Mouse (Mus musculus): ENCODE results near the gene Dlx6. TPM values are rescaled to one million over a fixed set of nuclear protein-coding genes. Genes with fewer than 3 reads are reported as not detected.

The Dlx6 gene
- total RNA-seq (2014; rRNA removed) (19.7 and 28.9 TPM in 2 replicates), polyA plus RNA-seq (2015; fragmentation: Nextera tagmentation; extraction: Ambion mirVana) (3.7 and 4.9 TPM in 2 replicates)

DNA sequence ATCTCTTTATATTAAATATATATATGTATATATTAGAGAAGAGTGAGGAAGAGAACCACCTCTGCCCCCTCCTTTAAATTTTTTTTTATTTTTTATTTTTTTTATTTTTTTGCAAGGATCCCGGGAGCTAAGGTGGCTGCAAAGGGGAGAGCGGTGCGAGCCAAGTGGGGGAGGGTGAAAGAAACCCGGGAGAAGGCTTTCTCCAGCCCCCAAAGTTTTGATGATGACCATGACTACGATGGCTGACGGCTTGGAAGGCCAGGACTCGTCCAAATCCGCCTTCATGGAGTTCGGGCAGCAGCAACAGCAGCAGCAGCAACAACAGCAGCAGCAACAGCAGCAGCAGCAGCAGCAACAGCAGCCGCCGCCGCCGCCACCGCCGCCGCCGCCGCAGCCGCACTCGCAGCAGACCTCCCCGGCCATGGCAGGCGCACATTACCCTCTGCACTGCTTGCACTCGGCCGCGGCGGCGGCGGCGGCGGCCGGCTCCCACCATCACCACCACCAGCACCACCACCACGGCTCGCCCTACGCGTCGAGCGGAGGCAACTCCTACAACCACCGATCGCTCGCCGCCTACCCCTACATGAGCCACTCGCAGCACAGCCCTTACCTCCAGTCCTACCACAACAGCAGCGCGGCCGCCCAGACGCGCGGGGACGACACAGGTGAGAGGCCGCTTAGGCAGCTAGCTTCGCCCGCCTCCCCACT lies at the start of gene Dlx6:
TSS of gene Dlx6 (plus strand) at position 175 of the 711 bp plus-strand sequence.
- 3% methylated on average over 43 of the region's 52 CpGs for WGBS
- H3K27me3 ChIP-seq (ENCODE audit: insufficient read depth, low read length): peaks cover 34% of the 10 kb centered on the region
- H3K36me3 ChIP-seq (ENCODE audit: insufficient read depth): no peaks in the 10 kb centered on the region
- DNase-seq: peak; percentile 41
- H3K4me3 ChIP-seq (ENCODE audit: low read depth, low read length): peak within 1 kb of the TSS; percentile 50
- no peaks in the 10 kb centered on the region for H3K4me1 ChIP-seq (ENCODE audit: insufficient read depth)
- peak within 1 kb of the TSS; percentile 81 for H3K9ac ChIP-seq
- peak within 1 kb of the TSS; percentile 53 for H3K4me2 ChIP-seq (ENCODE audit: low read depth)
- TF ChIP-seq CTCF (IDR thresholded peaks at IDR 0.05; ENCODE audit: low read depth): no peak
- H3K27ac ChIP-seq (ENCODE audit: low read depth, low read length): peak within 1 kb of the TSS; percentile 96
- no peaks in the 10 kb centered on the region for H3K9me3 ChIP-seq (ENCODE audit: low read length)
- ATAC-seq: peak; percentile 17

DNA sequence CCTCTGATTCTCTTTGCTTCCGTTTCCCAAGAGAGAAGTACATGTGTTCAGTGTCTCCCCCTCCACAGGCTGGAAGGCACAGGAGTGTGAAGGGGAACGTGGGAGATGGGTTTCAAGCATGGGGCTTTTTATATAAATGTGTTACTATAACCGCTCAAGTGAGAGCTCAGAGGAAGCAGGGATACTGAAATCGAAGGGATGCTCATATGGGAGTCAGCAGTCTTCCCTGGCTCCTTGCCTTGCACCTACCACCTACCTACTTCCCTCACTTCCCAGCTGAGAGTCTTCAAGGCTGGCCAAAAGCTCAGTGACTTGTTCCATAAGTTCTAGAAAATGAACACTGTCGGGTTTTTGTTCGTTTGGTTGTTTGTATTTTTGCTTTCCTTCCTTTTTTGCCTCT lies 46.3 kb upstream of the Dlx6 start:
- H3K4me2 ChIP-seq (ENCODE audit: low read depth): no peak overlapping the region
- no peak overlapping the region for H3K9ac ChIP-seq
- DNase-seq (no peak), ATAC-seq (0 out of 2 replicates have a peak, but pooled peaks have one; percentile 10)
- no peaks in the 10 kb centered on the region for H3K36me3 ChIP-seq (ENCODE audit: insufficient read depth)
- WGBS: 74% methylated on average over 6 of the region's 6 CpGs
- H3K27me3 ChIP-seq (ENCODE audit: insufficient read depth, low read length): no peaks in the 10 kb centered on the region
- H3K9me3 ChIP-seq (ENCODE audit: low read length): no peaks in the 10 kb centered on the region
- no peak overlapping the region for H3K27ac ChIP-seq (ENCODE audit: low read depth, low read length)
- TF ChIP-seq CTCF (IDR thresholded peaks at IDR 0.05; ENCODE audit: low read depth): no peak
- H3K4me1 ChIP-seq (ENCODE audit: insufficient read depth): peaks cover 6% of the 10 kb centered on the region; the same call in 1 of the 2 replicates
- no peak overlapping the region for H3K4me3 ChIP-seq (ENCODE audit: low read depth, low read length)

DNA sequence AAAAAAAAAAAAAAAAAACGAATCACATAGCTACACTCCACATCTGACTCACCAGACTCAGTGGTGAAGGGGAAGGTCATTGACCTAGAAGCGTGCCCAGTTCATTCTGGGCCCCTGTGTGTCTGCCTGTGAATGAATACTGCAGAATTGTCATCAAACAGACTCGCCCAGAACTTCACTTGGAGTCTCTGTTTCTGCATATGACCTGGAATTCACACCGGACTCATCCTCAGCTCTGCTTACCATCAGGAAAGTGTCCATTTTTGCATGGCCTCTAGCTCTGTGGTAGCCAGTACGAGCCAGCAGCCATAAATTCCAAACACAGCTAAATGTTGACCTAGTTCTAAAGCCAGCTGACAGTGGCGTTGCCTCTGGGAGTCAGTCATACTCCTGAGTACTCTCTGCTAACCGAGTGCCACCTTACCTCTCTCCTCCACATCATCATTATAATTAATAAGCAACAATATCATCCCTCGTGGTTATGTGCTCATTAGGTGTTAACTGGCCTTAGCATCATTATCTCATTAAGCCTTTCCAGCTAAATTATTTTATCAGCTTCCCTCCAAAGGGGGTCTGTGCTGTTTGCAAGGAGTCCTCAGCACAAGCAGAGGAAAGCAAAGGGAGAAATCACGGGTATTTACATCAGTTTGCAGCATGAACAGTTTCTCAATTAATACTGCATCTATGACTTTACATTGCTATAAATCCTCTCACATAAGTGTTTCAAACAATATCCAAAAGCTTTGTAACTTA lies 44.9 kb upstream of the Dlx6 start:
- Histone ChIP-seq H3K27ac (ENCODE audit: low read depth, low read length) (no peak overlapping the region), H3K27me3 (ENCODE audit: insufficient read depth, low read length) (no peaks in the 10 kb centered on the region), H3K4me2 (ENCODE audit: low read depth) (no peak overlapping the region), H3K9me3 (ENCODE audit: low read length) (no peaks in the 10 kb centered on the region), H3K36me3 (ENCODE audit: insufficient read depth) (no peaks in the 10 kb centered on the region), H3K4me1 (ENCODE audit: insufficient read depth) (peaks cover 6% of the 10 kb centered on the region; the same call in 1 of the 2 replicates), H3K4me3 (ENCODE audit: low read depth, low read length) (no peak overlapping the region), H3K9ac (no peak overlapping the region)
- WGBS: 55% methylated on average over 9 of the region's 9 CpGs
- ATAC-seq (0 out of 2 replicates have a peak, but pooled peaks have one; percentile 12), DNase-seq (no peak)
- TF ChIP-seq CTCF (IDR thresholded peaks at IDR 0.05; ENCODE audit: low read depth): no peak

DNA sequence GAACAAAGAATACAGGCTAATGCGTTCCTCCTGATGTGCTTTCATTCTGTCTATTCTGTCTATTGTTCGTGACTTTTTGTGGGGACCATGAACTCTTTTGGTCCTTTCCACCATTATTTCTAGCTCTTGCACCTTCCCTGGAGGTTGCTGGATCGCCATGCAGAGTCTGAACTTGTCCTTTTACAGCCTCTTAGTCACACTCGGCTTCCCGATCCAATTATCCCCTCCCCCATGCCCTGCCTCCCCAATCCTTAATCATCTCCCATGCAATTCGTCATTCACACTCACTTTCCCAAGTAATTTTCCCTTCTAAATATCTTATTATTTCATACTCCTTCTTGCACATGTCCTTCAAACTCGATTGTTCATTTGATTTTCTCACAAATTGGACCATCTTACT lies 44.0 kb upstream of the Dlx6 start:
- no peaks in the 10 kb centered on the region for H3K9me3 ChIP-seq (ENCODE audit: low read length)
- no peak overlapping the region for H3K4me3 ChIP-seq (ENCODE audit: low read depth, low read length)
- H3K4me2 ChIP-seq (ENCODE audit: low read depth): no peak overlapping the region
- no peak overlapping the region; the same call in 1 of the 2 replicates for H3K9ac ChIP-seq
- peaks cover 6% of the 10 kb centered on the region; the same call in 1 of the 2 replicates for H3K4me1 ChIP-seq (ENCODE audit: insufficient read depth)
- no peak for DNase-seq
- WGBS: 14% methylated on average over 7 of the region's 7 CpGs
- TF ChIP-seq CTCF (IDR thresholded peaks at IDR 0.05; ENCODE audit: low read depth): no peak
- no peaks in the 10 kb centered on the region for H3K27me3 ChIP-seq (ENCODE audit: insufficient read depth, low read length)
- H3K36me3 ChIP-seq (ENCODE audit: insufficient read depth): no peaks in the 10 kb centered on the region
- no peak for ATAC-seq
- no peak overlapping the region for H3K27ac ChIP-seq (ENCODE audit: low read depth, low read length)

DNA sequence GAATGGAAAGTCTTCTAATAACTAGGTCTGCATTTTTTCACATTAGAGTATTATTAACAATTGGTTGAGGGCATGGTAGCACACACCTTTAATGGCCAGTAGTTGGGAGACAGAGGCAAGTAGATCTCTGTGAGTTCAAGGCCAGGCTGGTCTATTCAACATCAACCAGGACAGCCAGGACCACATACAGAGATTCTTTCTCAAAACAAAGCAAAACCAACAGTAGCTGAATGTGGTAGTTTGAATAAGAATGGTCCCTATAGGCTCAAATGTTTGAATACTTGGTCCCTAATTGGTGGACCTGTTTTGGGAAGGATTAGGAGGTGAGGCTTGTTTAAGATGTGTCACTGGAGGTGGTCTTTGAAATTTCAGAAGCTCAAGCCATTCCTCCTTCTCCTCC lies 37.8 kb upstream of the Dlx6 start:
- no peak overlapping the region for H3K4me2 ChIP-seq (ENCODE audit: low read depth)
- no peaks in the 10 kb centered on the region for H3K4me1 ChIP-seq (ENCODE audit: insufficient read depth)
- H3K27me3 ChIP-seq (ENCODE audit: insufficient read depth, low read length): no peaks in the 10 kb centered on the region
- no peak for TF ChIP-seq CTCF (IDR thresholded peaks at IDR 0.05; ENCODE audit: low read depth)
- no peak overlapping the region for H3K4me3 ChIP-seq (ENCODE audit: low read depth, low read length)
- no peak overlapping the region for H3K27ac ChIP-seq (ENCODE audit: low read depth, low read length)
- H3K9me3 ChIP-seq (ENCODE audit: low read length): no peaks in the 10 kb centered on the region
- DNase-seq: no peak
- no peak overlapping the region for H3K9ac ChIP-seq
- H3K36me3 ChIP-seq (ENCODE audit: insufficient read depth): no peaks in the 10 kb centered on the region
- no peak for ATAC-seq

DNA sequence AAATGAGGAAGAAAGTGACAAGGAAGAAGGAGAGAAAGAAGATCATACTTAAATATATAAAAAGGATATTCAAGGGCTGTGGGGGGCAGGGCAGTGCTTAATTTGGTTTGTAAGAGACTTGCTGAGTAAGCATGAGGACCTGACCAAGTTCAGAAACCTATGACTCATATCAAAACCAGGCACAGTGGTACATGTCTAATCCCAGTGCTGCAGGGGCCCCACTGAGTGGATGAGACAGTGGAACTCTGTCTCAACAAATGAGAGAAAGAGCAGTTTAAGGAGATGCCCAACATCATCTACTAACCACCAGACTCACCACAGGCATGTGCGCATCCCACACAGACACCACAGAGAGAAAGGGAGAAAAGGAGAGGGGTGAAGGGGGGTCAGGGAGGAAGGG lies 36.3 kb upstream of the Dlx6 start:
- H3K4me2 ChIP-seq (ENCODE audit: low read depth): no peak overlapping the region
- no peak overlapping the region for H3K27ac ChIP-seq (ENCODE audit: low read depth, low read length)
- ATAC-seq (no peak), DNase-seq (no peak)
- H3K4me3 ChIP-seq (ENCODE audit: low read depth, low read length): no peak overlapping the region
- H3K36me3 ChIP-seq (ENCODE audit: insufficient read depth): no peaks in the 10 kb centered on the region
- H3K9ac ChIP-seq: no peak overlapping the region
- H3K9me3 ChIP-seq (ENCODE audit: low read length): no peaks in the 10 kb centered on the region
- H3K27me3 ChIP-seq (ENCODE audit: insufficient read depth, low read length): no peaks in the 10 kb centered on the region
- no peak for TF ChIP-seq CTCF (IDR thresholded peaks at IDR 0.05; ENCODE audit: low read depth)
- no peaks in the 10 kb centered on the region for H3K4me1 ChIP-seq (ENCODE audit: insufficient read depth)
- WGBS: 94% methylated on average over 1 of the region's 1 CpGs

DNA sequence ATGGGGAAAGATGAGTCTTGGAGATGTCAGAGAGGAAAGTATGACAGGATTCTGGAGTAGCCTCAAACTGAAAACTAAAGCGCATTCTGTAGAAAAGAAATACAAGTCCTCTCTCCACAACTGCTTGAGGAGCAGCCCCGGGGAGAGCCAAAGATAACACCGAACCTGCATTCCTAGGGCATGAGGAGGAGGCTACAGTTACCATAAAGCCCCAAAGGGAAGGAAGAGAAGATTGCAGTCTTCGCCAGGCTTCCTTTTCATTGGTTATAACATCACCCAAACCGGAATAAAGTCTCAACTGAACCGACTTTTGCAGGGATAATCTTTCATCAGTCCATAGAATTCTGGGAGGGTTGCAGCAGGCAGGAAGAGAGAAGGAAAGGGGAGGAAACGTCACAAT lies 32.7 kb upstream of the Dlx6 start:
- 73% methylated on average over 7 of the region's 7 CpGs for WGBS
- Histone ChIP-seq H3K27me3 (ENCODE audit: insufficient read depth, low read length) (no peaks in the 10 kb centered on the region), H3K4me3 (ENCODE audit: low read depth, low read length) (no peak overlapping the region), H3K9ac (no peak overlapping the region), H3K9me3 (ENCODE audit: low read length) (no peaks in the 10 kb centered on the region), H3K4me1 (ENCODE audit: insufficient read depth) (no peaks in the 10 kb centered on the region), H3K27ac (ENCODE audit: low read depth, low read length) (no peak overlapping the region), H3K36me3 (ENCODE audit: insufficient read depth) (no peaks in the 10 kb centered on the region), H3K4me2 (ENCODE audit: low read depth) (no peak overlapping the region)
- no peak for DNase-seq
- ATAC-seq: no peak
- no peak for TF ChIP-seq CTCF (IDR thresholded peaks at IDR 0.05; ENCODE audit: low read depth)
